Mouse (Mus musculus): ENCODE measurements around the gene Gm21915.

DNA sequence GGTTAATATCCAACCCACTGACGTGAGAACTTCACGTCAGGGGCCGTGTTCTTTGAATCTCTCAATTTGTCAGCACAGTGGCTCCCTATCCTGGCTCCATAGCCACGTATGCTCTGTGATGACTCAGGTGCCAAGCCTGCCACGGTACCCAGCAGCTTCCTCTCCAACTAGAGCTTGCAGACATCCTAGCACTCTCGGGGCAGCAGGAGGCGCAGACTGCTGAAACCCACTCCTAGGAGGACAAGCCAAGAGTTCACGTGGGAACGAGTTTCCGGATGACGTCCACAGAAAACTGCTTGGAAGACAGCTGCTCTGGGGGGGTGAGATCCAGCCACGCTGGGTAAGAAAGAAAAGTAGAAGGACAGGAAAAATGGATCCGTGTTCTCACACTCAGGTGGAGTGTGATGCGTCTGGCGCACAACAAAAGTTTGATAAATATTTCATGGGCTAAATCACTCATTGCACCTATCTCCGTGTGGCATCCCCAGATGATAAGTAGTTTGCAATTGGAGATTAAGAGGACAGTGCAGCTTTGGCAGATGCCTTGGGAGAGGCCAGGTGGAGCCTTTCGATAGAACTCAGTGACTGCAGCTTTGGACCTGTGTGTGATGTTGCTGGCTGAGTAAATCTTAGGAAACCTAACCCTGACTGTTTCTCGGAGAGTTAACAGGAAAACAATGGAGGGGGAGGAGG, 46.9 kb downstream of the Gm21915 start:
- TF ChIP-seq EP300 (IDR thresholded peaks at IDR 0.05; ENCODE audit: low read depth) (no peak), CTCF (IDR thresholded peaks at IDR 0.05; ENCODE audit: low read depth) (no peak)
